In genomic region chr7:73388866-73389265, GRCm38 (mm10) we compare ENCODE assay signal across 21 mouse cellular contexts. TPM values are rescaled to one million over a fixed set of nuclear protein-coding genes. Genes with fewer than 3 reads are reported as not detected.
A peak's percentile ranks its signal among the peaks of the same experiment; 100 is the strongest.
DNase-seq lines count a peak whose midpoint lies in the region; ATAC-seq lines count a peak whose summit lies in the region.
"Had no signal": no experiment of that assay in that cellular context is flagged by ENCODE, and none has a peak within 500 bp of the region (broad histone marks: within the 10 kb centered on the region; RNA-seq: fewer than 3 reads in every experiment).

No protein-coding gene starts in this region.

- peaks cover 8% of the 10 kb centered on the region for H3K36me3 ChIP-seq in forebrain, embryonic 13.5 days (ENCODE audit: poor library complexity, severe bottlenecking)
- peaks cover 18% of the 10 kb centered on the region for H3K36me3 ChIP-seq in forebrain, embryonic 12.5 days (replicated peaks)
- 0 out of 2 replicates have a peak, but pooled peaks cover 5% of the 10 kb centered on the region for H3K36me3 ChIP-seq in hindbrain, embryonic 14.5 days (replicated peaks; ENCODE audit: control insufficient read depth, insufficient read depth)
- no peaks in the 10 kb centered on the region for H3K36me3 ChIP-seq in hindbrain, embryonic 11.5 days (ENCODE audit: control insufficient read depth, insufficient read depth, low read length)
- peaks cover 13% of the 10 kb centered on the region for H3K36me3 ChIP-seq in midbrain, embryonic 11.5 days (ENCODE audit: control insufficient read depth, insufficient read depth, low read length)
- H3K36me3 ChIP-seq in midbrain, embryonic 16.5 days (ENCODE audit: control insufficient read depth, insufficient read depth, low read length): no peaks in the 10 kb centered on the region
- H3K36me3 ChIP-seq in midbrain, embryonic 14.5 days (ENCODE audit: control insufficient read depth, insufficient read depth, low read length): peaks cover 2% of the 10 kb centered on the region; the same call in 1 of the 2 replicates
- H3K36me3 ChIP-seq: embryonic facial prominence, embryonic 13.5 days had no signal

- H3K9me3 ChIP-seq in forebrain, embryonic 13.5 days (replicated peaks): no peaks in the 10 kb centered on the region
- H3K9me3 ChIP-seq in forebrain, embryonic 12.5 days: no peaks in the 10 kb centered on the region
- no peaks in the 10 kb centered on the region for H3K9me3 ChIP-seq in hindbrain, embryonic 14.5 days (ENCODE audit: control insufficient read depth, low read length)
- H3K9me3 ChIP-seq in hindbrain, embryonic 11.5 days (ENCODE audit: control insufficient read depth, low read length): no peaks in the 10 kb centered on the region
- no peaks in the 10 kb centered on the region for H3K9me3 ChIP-seq in midbrain, embryonic 11.5 days (ENCODE audit: control insufficient read depth, low read length)
- H3K9me3 ChIP-seq in midbrain, embryonic 16.5 days (replicated peaks; ENCODE audit: control insufficient read depth, low read length, poor library complexity, severe bottlenecking): no peaks in the 10 kb centered on the region
- no peaks in the 10 kb centered on the region for H3K9me3 ChIP-seq in midbrain, embryonic 14.5 days (ENCODE audit: control insufficient read depth, low read length)
- H3K9me3 ChIP-seq: embryonic facial prominence, embryonic 13.5 days had no signal

- 0 out of 2 replicates have a peak overlapping the region, but pooled peaks have one; percentile 84 for H3K4me2 ChIP-seq in forebrain, embryonic 13.5 days
- H3K4me2 ChIP-seq in forebrain, embryonic 12.5 days: no peak overlapping the region
- H3K4me2 ChIP-seq in hindbrain, embryonic 14.5 days (replicated peaks): peak overlapping the region; percentile 95; the same call in 1 of the 2 replicates
- no peak overlapping the region for H3K4me2 ChIP-seq in hindbrain, embryonic 11.5 days (replicated peaks; ENCODE audit: low read depth, low read length)
- peak overlapping the region; percentile 87 for H3K4me2 ChIP-seq in midbrain, embryonic 11.5 days
- H3K4me2 ChIP-seq in midbrain, embryonic 16.5 days (ENCODE audit: low read length): no peak overlapping the region
- peak overlapping the region; percentile 94; the same call in 1 of the 2 replicates for H3K4me2 ChIP-seq in midbrain, embryonic 14.5 days (ENCODE audit: low read length)

- no peak for DNase-seq in hindbrain, embryonic 14.5 days (ENCODE audit: low spot score)
- DNase-seq in hindbrain, embryonic 11.5 days (ENCODE audit: low spot score): no peak
- DNase-seq in midbrain, embryonic 11.5 days (ENCODE audit: low spot score, missing footprints): no peak
- DNase-seq in midbrain, embryonic 14.5 days: no peak
- no peak for DNase-seq in left cerebral cortex, postnatal 25 days (ENCODE audit: low spot score in 2 of 2)
- DNase-seq: adrenal gland, postnatal 14 days; cerebellum, adult 8-10 months; heart, adult 18-20 months; kidney, adult 8-10 months; kidney, postnatal 4 days; liver; lung, adult 2 months; spleen, adult 18-20 months had no signal

- no peak overlapping the region for H3K4me3 ChIP-seq in forebrain, embryonic 13.5 days
- no peak overlapping the region for H3K4me3 ChIP-seq in forebrain, embryonic 12.5 days (replicated peaks)
- H3K4me3 ChIP-seq in hindbrain, embryonic 14.5 days (replicated peaks; ENCODE audit: low read length): no peak overlapping the region
- H3K4me3 ChIP-seq in hindbrain, embryonic 11.5 days (ENCODE audit: low read depth, low read length): no peak overlapping the region
- H3K4me3 ChIP-seq in midbrain, embryonic 11.5 days (ENCODE audit: low read depth, low read length): no peak overlapping the region
- no peak overlapping the region for H3K4me3 ChIP-seq in midbrain, embryonic 16.5 days (ENCODE audit: low read depth, low read length)
- no peak overlapping the region for H3K4me3 ChIP-seq in midbrain, embryonic 14.5 days (replicated peaks; ENCODE audit: low read depth, low read length)
- H3K4me3 ChIP-seq: myocyte had no signal

- H3K4me1 ChIP-seq in forebrain, embryonic 13.5 days: peaks cover 76% of the 10 kb centered on the region
- peaks cover 66% of the 10 kb centered on the region for H3K4me1 ChIP-seq in forebrain, embryonic 12.5 days
- peaks cover 39% of the 10 kb centered on the region for H3K4me1 ChIP-seq in hindbrain, embryonic 14.5 days (replicated peaks; ENCODE audit: control insufficient read depth, insufficient read depth, low read length)
- peaks cover 18% of the 10 kb centered on the region for H3K4me1 ChIP-seq in hindbrain, embryonic 11.5 days (replicated peaks; ENCODE audit: control insufficient read depth, insufficient read depth, low read length)
- peaks cover 50% of the 10 kb centered on the region for H3K4me1 ChIP-seq in midbrain, embryonic 11.5 days (ENCODE audit: control insufficient read depth, insufficient read depth, low read length)
- peaks cover 37% of the 10 kb centered on the region for H3K4me1 ChIP-seq in midbrain, embryonic 16.5 days (ENCODE audit: control insufficient read depth, insufficient read depth, low read length)
- peaks cover 73% of the 10 kb centered on the region for H3K4me1 ChIP-seq in midbrain, embryonic 14.5 days (ENCODE audit: control insufficient read depth, insufficient read depth, low read length)

- no peak overlapping the region for H3K27ac ChIP-seq in forebrain, embryonic 13.5 days
- no peak overlapping the region for H3K27ac ChIP-seq in forebrain, embryonic 12.5 days
- no peak overlapping the region for H3K27ac ChIP-seq in hindbrain, embryonic 14.5 days
- no peak overlapping the region for H3K27ac ChIP-seq in hindbrain, embryonic 11.5 days (ENCODE audit: low read depth, low read length)
- H3K27ac ChIP-seq in midbrain, embryonic 11.5 days (ENCODE audit: low read depth, low read length): peak overlapping the region; percentile 92; the same call in 1 of the 2 replicates
- H3K27ac ChIP-seq in midbrain, embryonic 16.5 days (ENCODE audit: low read length): no peak overlapping the region
- H3K27ac ChIP-seq in midbrain, embryonic 14.5 days (replicated peaks; ENCODE audit: low read depth, low read length): no peak overlapping the region

- 69% methylated on average over 2 of the region's 2 CpGs for WGBS in forebrain, embryonic 13.5 days
- WGBS in forebrain, embryonic 12.5 days: 78% methylated on average over 2 of the region's 2 CpGs
- WGBS in hindbrain, embryonic 14.5 days: 80% methylated on average over 2 of the region's 2 CpGs
- WGBS in hindbrain, embryonic 11.5 days: 66% methylated on average over 2 of the region's 2 CpGs
- WGBS in midbrain, embryonic 11.5 days: 75% methylated on average over 2 of the region's 2 CpGs
- 62% methylated on average over 2 of the region's 2 CpGs for WGBS in midbrain, embryonic 16.5 days
- 69% methylated on average over 2 of the region's 2 CpGs for WGBS in midbrain, embryonic 14.5 days

- intact Hi-C loops in left cerebral cortex, postnatal 25 days (cut with DNase I): no loop called here

- ATAC-seq in forebrain, embryonic 13.5 days: no peak
- ATAC-seq in forebrain, embryonic 12.5 days (ENCODE audit: low FRiP score): no peak
- no peak for ATAC-seq in hindbrain, embryonic 14.5 days (ENCODE audit: low FRiP score)
- ATAC-seq in hindbrain, embryonic 11.5 days (ENCODE audit: low FRiP score): no peak
- ATAC-seq in midbrain, embryonic 11.5 days (ENCODE audit: low FRiP score): no peak
- no peak for ATAC-seq in midbrain, embryonic 16.5 days
- ATAC-seq in midbrain, embryonic 14.5 days (ENCODE audit: low FRiP score, low TSS enrichment): no peak
- ATAC-seq: activated CD4-positive, CD25-positive, alpha-beta regulatory T cell, adult 4 months had no signal

- H3K27me3 ChIP-seq in forebrain, embryonic 13.5 days: no peaks in the 10 kb centered on the region
- H3K27me3 ChIP-seq in forebrain, embryonic 12.5 days: no peaks in the 10 kb centered on the region
- H3K27me3 ChIP-seq in hindbrain, embryonic 14.5 days (ENCODE audit: control insufficient read depth, insufficient read depth, low read length): no peaks in the 10 kb centered on the region
- H3K27me3 ChIP-seq in hindbrain, embryonic 11.5 days (ENCODE audit: control insufficient read depth, insufficient read depth, low read length): no peaks in the 10 kb centered on the region
- H3K27me3 ChIP-seq in midbrain, embryonic 11.5 days (ENCODE audit: control insufficient read depth, insufficient read depth, low read length): no peaks in the 10 kb centered on the region
- H3K27me3 ChIP-seq in midbrain, embryonic 16.5 days (ENCODE audit: control insufficient read depth, insufficient read depth, low read depth, low read length): no peaks in the 10 kb centered on the region
- H3K27me3 ChIP-seq in midbrain, embryonic 14.5 days (ENCODE audit: control insufficient read depth, insufficient read depth, low read length): no peaks in the 10 kb centered on the region

- no peak overlapping the region for H3K9ac ChIP-seq in forebrain, embryonic 13.5 days
- no peak overlapping the region for H3K9ac ChIP-seq in forebrain, embryonic 12.5 days
- H3K9ac ChIP-seq in hindbrain, embryonic 14.5 days: no peak overlapping the region
- H3K9ac ChIP-seq in hindbrain, embryonic 11.5 days (ENCODE audit: low read depth, low read length): no peak overlapping the region
- H3K9ac ChIP-seq in midbrain, embryonic 11.5 days (ENCODE audit: low read length): no peak overlapping the region
- H3K9ac ChIP-seq in midbrain, embryonic 16.5 days (ENCODE audit: low read depth, low read length): no peak overlapping the region
- H3K9ac ChIP-seq in midbrain, embryonic 14.5 days (replicated peaks; ENCODE audit: low read length): no peak overlapping the region

RNA-seq across cellular contexts. Expression of gene Rgma, which starts 13.6 kb away (rescaled TPM):
- 24.7 and 27.6 TPM in 2 replicates for polyA plus RNA-seq in forebrain, embryonic 13.5 days (2015; fragmentation: Nextera tagmentation; extraction: Ambion mirVana)
- polyA plus RNA-seq in forebrain, embryonic 12.5 days (2016; fragmentation: Nextera tagmentation; extraction: Ambion mirVana): 37.3 and 42.3 TPM in 2 replicates
- polyA plus RNA-seq in hindbrain, embryonic 14.5 days (2014; fragmentation: Nextera tagmentation; extraction: Ambion mirVana): 46.3 and 46.7 TPM in 2 replicates
- polyA plus RNA-seq in hindbrain, embryonic 11.5 days (2014; fragmentation: Nextera tagmentation; extraction: Ambion mirVana): 36.5 and 52.5 TPM in 2 replicates
- 43.9 and 47.5 TPM in 2 replicates for polyA plus RNA-seq in midbrain, embryonic 11.5 days (2014; fragmentation: Nextera tagmentation; extraction: Ambion mirVana)
- polyA plus RNA-seq in midbrain, embryonic 16.5 days (2015; fragmentation: Nextera tagmentation; extraction: Ambion mirVana): 38.4 and 38.6 TPM in 2 replicates
- 46.4 and 59.4 TPM in 2 replicates for polyA plus RNA-seq in midbrain, embryonic 14.5 days (2014; fragmentation: Nextera tagmentation; extraction: Ambion mirVana)
- total RNA-seq in left cerebral cortex, postnatal 25 days (2021): 10 to 100 TPM; 62.3 to 66.1 TPM
- total RNA-seq: common myeloid progenitor, adult 5-6 weeks; megakaryocyte, adult 5-6 weeks had no signal
- polyA plus RNA-seq: activated CD4-positive, CD25-positive, alpha-beta regulatory T cell, adult 4 months had no signal

Comparison
In these comparisons a context has a peak if more than half of its experiments do, and no peak if none do; other contexts are left out.
1. H3K4me2 ChIP-seq: peak in forebrain, embryonic 13.5 days (single experiment), hindbrain, embryonic 14.5 days (single experiment), midbrain, embryonic 11.5 days (single experiment) and midbrain, embryonic 14.5 days (single experiment); none in forebrain, embryonic 12.5 days (single experiment), hindbrain, embryonic 11.5 days (single experiment) and midbrain, embryonic 16.5 days (single experiment).